Mouse (Mus musculus) midbrain, postnatal 0 days (tissue): ENCODE data around the gene Lamb3. TPM values are rescaled to one million over a fixed set of nuclear protein-coding genes. Genes with fewer than 3 reads are reported as not detected.
A peak's percentile ranks its signal among the peaks of the same experiment; 100 is the strongest.
"Not testable (repeated sequence)": the region's sequence is repeated elsewhere in the genome, so short reads cannot be mapped to it uniquely, and the experiment has no call there.

ENCODE experiments used
- ATAC-seq: fragments of 200-750 bp; cut with Nextera tagmentation; 2 replicates; pipeline ENCODE4 v1.8.0; 2017; ENCODE audit warnings: moderate number of reproducible peaks, mild to moderate bottlenecking, moderate TSS enrichment, moderate library complexity; ENCODE audit not compliant: low FRiP score
- DNase-seq: peaks from one replicate; pipeline ENCODE4 v3.0.0-alpha.2; 2015; ENCODE audit warnings: low spot score
- H3K27ac ChIP-seq: fragments of 300-500 bp; sonication (generic); 2 replicates; pipeline ENCODE4 v1.5.1; 2014; ENCODE audit warnings: low read depth, mild to moderate bottlenecking, low read length, mixed read lengths
- H3K27me3 ChIP-seq: fragments of 300-500 bp; sonication (generic); 2 replicates; pipeline ENCODE4 v1.6.1; 2014; ENCODE audit warnings: low read length, control low read depth, mixed read lengths; ENCODE audit not compliant: insufficient read depth
- H3K36me3 ChIP-seq: fragments of 300-500 bp; sonication (generic); 2 replicates; pipeline ENCODE4 v1.6.1; 2014; ENCODE audit warnings: low read length, control low read depth, mixed read lengths; ENCODE audit not compliant: insufficient read depth
- H3K4me1 ChIP-seq: fragments of 300-500 bp; sonication (generic); 2 replicates; pipeline ENCODE4 v1.6.1; 2014; ENCODE audit warnings: mild to moderate bottlenecking, control low read depth, antibody characterized with exemption, low read length, mixed read lengths; ENCODE audit not compliant: insufficient read depth
- H3K4me2 ChIP-seq: fragments of 300-500 bp; sonication (generic); 2 replicates; pipeline ENCODE4 v1.6.1; 2014; ENCODE audit warnings: low read depth, mild to moderate bottlenecking, low read length, mixed read lengths; ENCODE audit not compliant: poor library complexity, severe bottlenecking
- H3K4me3 ChIP-seq: fragments of 300-500 bp; sonication (generic); 2 replicates; pipeline ENCODE4 v1.5.1; 2014; ENCODE audit warnings: low read depth, mild to moderate bottlenecking, low read length, moderate library complexity
- H3K9ac ChIP-seq: fragments of 300-500 bp; sonication (generic); replicated peaks from 2 replicates; pipeline ENCODE4 v1.6.1; 2014; ENCODE audit warnings: mild to moderate bottlenecking, low read length, moderate library complexity, mixed read lengths; ENCODE audit not compliant: poor library complexity, severe bottlenecking
- H3K9me3 ChIP-seq: fragments of 300-500 bp; sonication (generic); 2 replicates; pipeline ENCODE4 v1.6.1; 2016; ENCODE audit warnings: low read length, control low read depth
- CTCF ChIP-seq: IDR thresholded peaks from 2 replicates; pipeline ENCODE4 v1.5.1; 2016; ENCODE audit warnings: antibody characterized with exemption, mild to moderate bottlenecking
- WGBS: fragments of 180-500 bp; shearing (Covaris S2); extraction: QIAGEN DNeasy Blood & Tissue Kit; methylation state at CpG from one replicate; pipeline ENCODE4 v1.1.7; 2014; 5-methylcytosine and 5-hydroxymethylcytosine counted together
- polyA plus RNA-seq: library from polyadenylated mRNA; unstranded; fragments of >200 nt; fragmentation: Nextera tagmentation; extraction: Ambion mirVana; gene quantifications from 2 replicates; pipeline ENCODE4 v1.2.1, GENCODE M21; 2015
- total RNA-seq: library from RNA; depleted of rRNA; stranded (reverse); fragments of >200 nt; gene quantifications from 2 replicates; pipeline ENCODE4 v1.2.3, GENCODE M21; 2014

The Lamb3 gene
- total and polyA plus RNA-seq, 2 experiments from 2014 or later: 0.82 to 1.4 TPM

GRCm38 (mm10) chr1:193242863-193243262 lies 35.4 kb downstream of the Lamb3 start:
- no peak for DNase-seq
- H3K27me3 ChIP-seq: no peaks in the 10 kb centered on the region
- no peaks in the 10 kb centered on the region for H3K36me3 ChIP-seq
- no peak overlapping the region for H3K4me3 ChIP-seq
- H3K9me3 ChIP-seq: no peaks in the 10 kb centered on the region
- no peaks in the 10 kb centered on the region for H3K4me1 ChIP-seq
- H3K4me2 ChIP-seq: no peak overlapping the region
- ATAC-seq: no peak
- H3K9ac ChIP-seq: no peak overlapping the region
- H3K27ac ChIP-seq: no peak overlapping the region
- no peak for TF ChIP-seq CTCF
- 60% methylated on average over 4 of the region's 4 CpGs for WGBS

GRCm38 (mm10) chr1:193243571-193244193 lies 36.2 kb downstream of the Lamb3 start:
- H3K36me3 ChIP-seq: no peaks in the 10 kb centered on the region
- H3K4me3 ChIP-seq: no peak overlapping the region
- DNase-seq (no peak), ATAC-seq (no peak)
- no peaks in the 10 kb centered on the region for H3K27me3 ChIP-seq
- no peak overlapping the region for H3K27ac ChIP-seq
- no peaks in the 10 kb centered on the region for H3K9me3 ChIP-seq
- WGBS: 58% methylated on average over 10 of the region's 10 CpGs
- H3K9ac ChIP-seq: no peak overlapping the region
- no peak overlapping the region for H3K4me2 ChIP-seq
- H3K4me1 ChIP-seq: no peaks in the 10 kb centered on the region
- no peak for TF ChIP-seq CTCF

GRCm38 (mm10) chr1:193244235-193244634 lies 36.7 kb downstream of the Lamb3 start:
- no peaks in the 10 kb centered on the region for H3K4me1 ChIP-seq
- DNase-seq (no peak), ATAC-seq (no peak)
- no peaks in the 10 kb centered on the region for H3K36me3 ChIP-seq
- H3K9ac ChIP-seq: no peak overlapping the region
- H3K27me3 ChIP-seq: no peaks in the 10 kb centered on the region
- H3K4me2 ChIP-seq: no peak overlapping the region
- H3K9me3 ChIP-seq: no peaks in the 10 kb centered on the region
- no peak overlapping the region for H3K4me3 ChIP-seq
- WGBS: 75% methylated on average over 6 of the region's 6 CpGs
- no peak for TF ChIP-seq CTCF
- no peak overlapping the region for H3K27ac ChIP-seq

- Histone ChIP-seq H3K4me1 (no peaks in the 10 kb centered on the region), H3K4me2 (no peak overlapping the region), H3K9ac (no peak overlapping the region), H3K36me3 (no peaks in the 10 kb centered on the region), H3K27me3 (no peaks in the 10 kb centered on the region), H3K27ac (no peak overlapping the region), H3K4me3 (no peak overlapping the region), H3K9me3 (no peaks in the 10 kb centered on the region)
- no peak for DNase-seq
- no peak for TF ChIP-seq CTCF
- WGBS: 86% methylated on average over 2 of the region's 2 CpGs
- ATAC-seq: no peak
These were observed 42.5 kb downstream of the Lamb3 start for GRCm38 (mm10) chr1:193250026-193250425.

- Histone ChIP-seq H3K9me3 (no peaks in the 10 kb centered on the region), H3K4me2 (no peak overlapping the region), H3K36me3 (no peaks in the 10 kb centered on the region), H3K27ac (no peak overlapping the region), H3K9ac (no peak overlapping the region), H3K27me3 (no peaks in the 10 kb centered on the region), H3K4me1 (no peaks in the 10 kb centered on the region), H3K4me3 (no peak overlapping the region)
- WGBS: 80% methylated on average over 7 of the region's 7 CpGs
- TF ChIP-seq CTCF: no peak
- ATAC-seq (no peak), DNase-seq (no peak)
These were observed 43.9 kb downstream of the Lamb3 start for GRCm38 (mm10) chr1:193251386-193251785.

GRCm38 (mm10) chr1:193252616-193253015 lies 45.1 kb downstream of the Lamb3 start:
- Histone ChIP-seq H3K4me2 (no peak overlapping the region), H3K4me1 (no peaks in the 10 kb centered on the region), H3K4me3 (no peak overlapping the region), H3K36me3 (no peaks in the 10 kb centered on the region), H3K9me3 (no peaks in the 10 kb centered on the region), H3K9ac (no peak overlapping the region), H3K27me3 (no peaks in the 10 kb centered on the region), H3K27ac (no peak overlapping the region)
- ATAC-seq: no peak
- 54% methylated on average over 5 of the region's 5 CpGs for WGBS
- peak; percentile 18 for DNase-seq
- TF ChIP-seq CTCF: no peak

- H3K27me3 ChIP-seq, H3K4me2 ChIP-seq, H3K4me3 ChIP-seq, DNase-seq, H3K9ac ChIP-seq, ATAC-seq, H3K9me3 ChIP-seq, H3K27ac ChIP-seq, H3K4me1 ChIP-seq, H3K36me3 ChIP-seq: not testable (repeated sequence)
- WGBS: 79% methylated on average over 3 of the region's 3 CpGs
These were observed 46.4 kb downstream of the Lamb3 start for GRCm38 (mm10) chr1:193253895-193254294.
